Mouse (Mus musculus) C2C12 (cell line): ENCODE data around the gene Prm2.

Experiments used
- CEBPB ChIP-seq: IDR thresholded peaks from one replicate; pipeline ENCODE4 v1.6.1; 2011; ENCODE audit warnings: low read depth, mild to moderate bottlenecking, control low read depth, moderate library complexity
- CTCF ChIP-seq: IDR thresholded peaks from one replicate; pipeline ENCODE4 v1.5.1; 2011; ENCODE audit not compliant: control insufficient read depth, insufficient read depth, insufficient read length
- FOSL1 ChIP-seq: IDR thresholded peaks from one replicate; pipeline ENCODE4 v1.8.0; 2011; ENCODE audit warnings: mild to moderate bottlenecking, low read length; ENCODE audit not compliant: poor library complexity, insufficient read depth, severe bottlenecking
- MAX ChIP-seq: IDR thresholded peaks from one replicate; pipeline ENCODE4 v1.6.1; 2011; ENCODE audit warnings: mild to moderate bottlenecking, control low read depth
- USF1 ChIP-seq: IDR thresholded peaks from one replicate; pipeline ENCODE4 v1.6.1; 2011; ENCODE audit warnings: low read depth, mild to moderate bottlenecking, control low read depth, moderate library complexity

- TF ChIP-seq CTCF: no peak
- TF ChIP-seq USF1: no peak
- no peak for TF ChIP-seq FOSL1
- TF ChIP-seq MAX: no peak
- TF ChIP-seq CEBPB: no peak
These were observed 12.5 kb downstream of the Prm2 start for GRCm38 (mm10) chr16:10783451-10783850.
